Mouse (Mus musculus) C2C12 (cell line): ENCODE data around the gene Plxdc1. TPM values are rescaled to one million over a fixed set of nuclear protein-coding genes. Genes with fewer than 3 reads are reported as not detected.

Source experiments
- H3K27me3 ChIP-seq: one replicate; pipeline ENCODE4 v1.6.1; 2011; ENCODE audit not compliant: control insufficient read depth, insufficient read depth, insufficient read length
- H3K36me3 ChIP-seq: one replicate; pipeline ENCODE4 v1.6.1; 2011; ENCODE audit not compliant: control insufficient read depth, insufficient read depth
- H3K4me3 ChIP-seq: one replicate; pipeline ENCODE4 v1.5.1; 2011; ENCODE audit warnings: mild to moderate bottlenecking, control low read depth; ENCODE audit not compliant: poor library complexity, insufficient read depth, severe bottlenecking
- H3K79me2 ChIP-seq: one replicate; pipeline ENCODE4 v1.6.1; 2011; ENCODE audit not compliant: control insufficient read depth, insufficient read depth
- H3K79me3 ChIP-seq: one replicate; pipeline ENCODE4 v1.6.1; 2011; ENCODE audit warnings: low read depth, control low read depth
- H3ac ChIP-seq: one replicate; pipeline ENCODE3; 2011; ENCODE audit warnings: low read depth; ENCODE audit not compliant: control insufficient read depth, insufficient read length
- CEBPB ChIP-seq: IDR thresholded peaks from one replicate; pipeline ENCODE4 v1.6.1; 2011; ENCODE audit warnings: low read depth, mild to moderate bottlenecking, control low read depth, moderate library complexity
- CTCF ChIP-seq: IDR thresholded peaks from one replicate; pipeline ENCODE4 v1.5.1; 2011; ENCODE audit not compliant: control insufficient read depth, insufficient read depth, insufficient read length
- FOSL1 ChIP-seq: IDR thresholded peaks from one replicate; pipeline ENCODE4 v1.8.0; 2011; ENCODE audit warnings: mild to moderate bottlenecking, low read length; ENCODE audit not compliant: poor library complexity, insufficient read depth, severe bottlenecking
- MAX ChIP-seq: IDR thresholded peaks from one replicate; pipeline ENCODE4 v1.6.1; 2011; ENCODE audit warnings: mild to moderate bottlenecking, control low read depth
- MYOD1 ChIP-seq: IDR thresholded peaks from one replicate; pipeline ENCODE4 v1.6.1; 2011; ENCODE audit warnings: low read depth; ENCODE audit not compliant: control insufficient read depth, insufficient read length
- MYOG ChIP-seq: IDR thresholded peaks from one replicate; pipeline ENCODE4 v1.6.1; 2011; ENCODE audit not compliant: control insufficient read depth, insufficient read length; ENCODE audit errors: extremely low read depth
- USF1 ChIP-seq: IDR thresholded peaks from one replicate; pipeline ENCODE4 v1.6.1; 2011; ENCODE audit warnings: low read depth, mild to moderate bottlenecking, control low read depth, moderate library complexity
- polyA plus RNA-seq: library from polyadenylated mRNA; unstranded; fragments of >200 nt; fragmentation: generic; extraction: Trizol; gene quantifications from one replicate; pipeline ENCODE4 v1.2.1, GENCODE M21; 2012; ENCODE audit warnings: missing spikeins

Plxdc1 gene
- polyA plus RNA-seq, 1 experiment, result 0.25 TPM

GRCm38 (mm10) chr11:98003171-98003671, 17.0 kb upstream of the Plxdc1 start:
- Histone ChIP-seq H3K4me3 (no peak overlapping the region), H3K79me3 (no peaks in the 10 kb centered on the region), H3K27me3 (no peaks in the 10 kb centered on the region), H3K79me2 (no peaks in the 10 kb centered on the region), H3K36me3 (peaks cover 3% of the 10 kb centered on the region), H3ac (no peak overlapping the region)
- TF ChIP-seq MYOG (no peak), FOSL1 (no peak), CEBPB (no peak), MYOD1 (no peak)

GRCm38 (mm10) chr11:98002627-98003026, 16.4 kb upstream of the Plxdc1 start:
- Histone ChIP-seq H3K79me3 (no peaks in the 10 kb centered on the region), H3K79me2 (no peaks in the 10 kb centered on the region), H3K36me3 (peaks cover under 1% of the 10 kb centered on the region), H3K4me3 (no peak overlapping the region), H3ac (no peak overlapping the region), H3K27me3 (no peaks in the 10 kb centered on the region)
- TF ChIP-seq USF1 (no peak), FOSL1 (no peak), MYOG (no peak), CTCF (peak; percentile 65), MAX (no peak)

- Histone ChIP-seq H3K27me3 (no peaks in the 10 kb centered on the region), H3K36me3 (no peaks in the 10 kb centered on the region), H3K79me2 (no peaks in the 10 kb centered on the region), H3K79me3 (no peaks in the 10 kb centered on the region), H3ac (no peak overlapping the region), H3K4me3 (no peak overlapping the region)
- no peak for TF ChIP-seq USF1
- TF ChIP-seq MYOD1, result no peak
- no peak for TF ChIP-seq FOSL1
- TF ChIP-seq CTCF, result no peak
- no peak for TF ChIP-seq MAX
- TF ChIP-seq CEBPB, result no peak
- TF ChIP-seq MYOG, result no peak
Measured at GRCm38 (mm10) chr11:98001986-98002385, 15.7 kb upstream of the Plxdc1 start.

- no peaks in the 10 kb centered on the region for H3K79me2 ChIP-seq
- TF ChIP-seq CEBPB (no peak), MYOD1 (no peak)
- no peak overlapping the region for H3K4me3 ChIP-seq
- H3ac ChIP-seq, result no peak overlapping the region
- no peaks in the 10 kb centered on the region for H3K27me3 ChIP-seq
- H3K36me3 ChIP-seq, result no peaks in the 10 kb centered on the region
- no peaks in the 10 kb centered on the region for H3K79me3 ChIP-seq
Measured at GRCm38 (mm10) chr11:98001351-98001824, 15.1 kb upstream of the Plxdc1 start.

- Histone ChIP-seq H3K79me2 (no peaks in the 10 kb centered on the region), H3K36me3 (no peaks in the 10 kb centered on the region), H3K27me3 (no peaks in the 10 kb centered on the region), H3ac (no peak overlapping the region), H3K79me3 (no peaks in the 10 kb centered on the region), H3K4me3 (no peak overlapping the region)
- TF ChIP-seq CEBPB (no peak), USF1 (no peak), MAX (no peak), MYOG (no peak), CTCF (no peak), FOSL1 (no peak), MYOD1 (no peak)
Measured at GRCm38 (mm10) chr11:98000378-98001140, 14.3 kb upstream of the Plxdc1 start.

- no peaks in the 10 kb centered on the region for H3K79me3 ChIP-seq
- no peak overlapping the region for H3ac ChIP-seq
- no peak for TF ChIP-seq USF1
- TF ChIP-seq MYOD1, result no peak
- TF ChIP-seq CTCF, result no peak
- no peak for TF ChIP-seq CEBPB
- no peak for TF ChIP-seq MAX
- no peak for TF ChIP-seq MYOG
- no peak for TF ChIP-seq FOSL1
- no peak overlapping the region for H3K4me3 ChIP-seq
- H3K27me3 ChIP-seq, result no peaks in the 10 kb centered on the region
- no peaks in the 10 kb centered on the region for H3K36me3 ChIP-seq
- no peaks in the 10 kb centered on the region for H3K79me2 ChIP-seq
Measured at GRCm38 (mm10) chr11:97999748-98000147, 13.5 kb upstream of the Plxdc1 start.
